Mouse (Mus musculus): ENCODE data around the gene Ehmt1. TPM values are rescaled to one million over a fixed set of nuclear protein-coding genes. Genes with fewer than 3 reads are reported as not detected.
A peak's percentile ranks its signal among the peaks of the same experiment; 100 is the strongest.

Gene Ehmt1
- polyA plus RNA-seq, 1 experiment from 2014 or later = 141 TPM

DNA sequence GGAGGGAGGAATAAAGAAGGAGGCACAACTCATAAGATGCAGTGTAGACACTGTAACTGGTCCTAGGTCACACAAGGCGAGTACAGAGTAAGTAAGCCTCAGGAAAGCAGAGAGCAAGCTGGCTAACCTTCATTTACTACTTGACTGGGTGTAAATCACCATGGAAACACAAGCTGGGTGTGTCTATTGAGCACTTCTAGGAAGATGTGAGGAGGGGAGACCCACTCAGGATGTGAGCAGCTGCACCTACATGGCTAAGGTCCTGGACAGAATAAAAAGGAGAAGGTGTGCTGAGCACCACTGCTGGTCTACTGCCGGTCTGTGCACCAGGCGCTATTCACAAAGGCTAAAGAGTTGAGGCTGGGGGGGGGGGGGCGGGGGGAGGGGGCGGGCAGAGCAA is 142.6 kb downstream of the Ehmt1 start:
- no peaks in the 10 kb centered on the region for H3K36me3 ChIP-seq
- no peak overlapping the region for H3K9ac ChIP-seq (replicated peaks)
- no peak overlapping the region for H3K4me2 ChIP-seq (replicated peaks)
- no peaks in the 10 kb centered on the region for H3K27me3 ChIP-seq
- peak; percentile 23; the same call in 1 of the 2 replicates for ATAC-seq (ENCODE audit: low FRiP score, low read depth)
- no peak overlapping the region for H3K27ac ChIP-seq (replicated peaks)
- peaks cover 10% of the 10 kb centered on the region for H3K4me1 ChIP-seq
- H3K4me3 ChIP-seq = no peak overlapping the region
- no peaks in the 10 kb centered on the region for H3K9me3 ChIP-seq
- 7% methylated on average over 3 of the region's 5 CpGs for WGBS

DNA sequence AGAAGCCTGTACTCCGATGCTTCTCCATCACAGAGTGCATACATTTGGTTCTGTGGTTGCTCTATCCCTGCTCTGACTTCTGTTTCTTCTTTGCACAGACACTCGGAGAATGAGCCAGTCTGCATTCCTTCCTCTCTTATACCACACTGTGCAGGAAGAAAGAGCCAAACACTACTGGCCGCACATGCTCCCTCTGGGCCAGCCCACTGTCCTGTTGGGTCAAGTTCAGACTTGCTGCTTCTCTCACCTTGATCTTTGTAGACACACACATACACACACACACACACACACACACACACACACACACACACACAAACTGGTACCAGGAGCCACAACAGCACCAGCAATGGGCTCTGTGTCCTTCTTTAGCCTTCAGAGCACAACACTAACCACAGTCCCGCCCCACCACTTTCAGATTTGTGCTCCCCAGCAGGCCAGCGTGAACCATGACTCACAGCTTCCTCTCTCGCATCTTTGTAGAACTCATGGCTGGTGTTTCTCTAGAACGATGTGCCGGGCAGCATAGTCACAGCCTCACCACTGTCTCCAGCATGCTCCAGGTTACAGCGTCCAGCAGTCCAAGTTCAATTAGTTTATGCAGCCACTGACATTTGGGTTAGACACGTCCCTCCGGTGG is 143.3 kb downstream of the Ehmt1 start:
- WGBS = 80% methylated on average over 11 of the region's 11 CpGs
- H3K36me3 ChIP-seq = no peaks in the 10 kb centered on the region
- no peak overlapping the region for H3K27ac ChIP-seq (replicated peaks)
- no peaks in the 10 kb centered on the region for H3K9me3 ChIP-seq
- peaks cover 10% of the 10 kb centered on the region for H3K4me1 ChIP-seq
- no peak overlapping the region for H3K4me2 ChIP-seq (replicated peaks)
- H3K27me3 ChIP-seq = peaks cover 2% of the 10 kb centered on the region
- no peak for ATAC-seq (ENCODE audit: low FRiP score, low read depth)
- H3K9ac ChIP-seq (replicated peaks) = no peak overlapping the region
- H3K4me3 ChIP-seq = no peak overlapping the region

- H3K27ac ChIP-seq (replicated peaks) = no peak overlapping the region
- no peak for ATAC-seq (ENCODE audit: low FRiP score, low read depth)
- no peak overlapping the region for H3K4me3 ChIP-seq
- H3K9ac ChIP-seq (replicated peaks) = no peak overlapping the region
- H3K9me3 ChIP-seq = no peaks in the 10 kb centered on the region
- H3K27me3 ChIP-seq = peaks cover 12% of the 10 kb centered on the region
- peaks cover 10% of the 10 kb centered on the region for H3K4me1 ChIP-seq
- no peak overlapping the region for H3K4me2 ChIP-seq (replicated peaks)
- no peaks in the 10 kb centered on the region for H3K36me3 ChIP-seq
- 73% methylated on average over 7 of the region's 7 CpGs for WGBS
Measured at GRCm38 (mm10) chr2:24774832-24775231, 144.6 kb downstream of the Ehmt1 start.

- H3K4me2 ChIP-seq (replicated peaks) = no peak overlapping the region
- no peaks in the 10 kb centered on the region for H3K9me3 ChIP-seq
- no peak for ATAC-seq (ENCODE audit: low FRiP score, low read depth)
- peaks cover 22% of the 10 kb centered on the region for H3K27me3 ChIP-seq
- no peaks in the 10 kb centered on the region for H3K36me3 ChIP-seq
- 86% methylated on average over 4 of the region's 4 CpGs for WGBS
- no peak overlapping the region for H3K9ac ChIP-seq (replicated peaks)
- peaks cover 4% of the 10 kb centered on the region; the same call in 1 of the 2 replicates for H3K4me1 ChIP-seq
- no peak overlapping the region for H3K27ac ChIP-seq (replicated peaks)
- H3K4me3 ChIP-seq = no peak overlapping the region
Measured at GRCm38 (mm10) chr2:24770861-24771260, 148.6 kb downstream of the Ehmt1 start.

DNA sequence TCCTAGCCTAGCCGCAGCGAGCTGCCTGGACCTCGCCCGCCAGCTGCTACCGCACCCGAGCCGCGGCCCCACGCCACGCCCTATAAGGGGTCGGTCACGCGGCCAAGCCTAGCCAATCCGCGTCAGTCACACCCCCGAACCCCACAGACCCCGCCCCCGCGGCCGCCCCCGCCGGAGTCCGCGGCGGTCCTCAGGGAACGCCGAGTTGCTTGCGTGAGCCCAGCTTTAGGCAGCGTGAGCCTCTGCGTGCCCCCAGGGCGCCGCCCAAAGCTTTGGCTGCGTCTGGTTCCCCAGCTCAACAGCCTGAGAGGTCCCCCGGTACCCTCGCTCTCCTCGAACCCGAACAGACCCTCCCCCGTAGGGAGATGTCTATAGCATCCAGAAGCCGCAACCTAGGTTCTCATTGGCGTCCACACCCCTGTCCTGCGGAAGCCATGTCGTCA is 156.3 kb downstream of the Ehmt1 start, which contains the start of gene Cacna1b:
TSS of gene Cacna1b (minus strand) at position 38 of the 443 bp plus-strand sequence.
- under 1% methylated on average over 42 of the region's 42 CpGs for WGBS
- peak within 1 kb of the TSS; percentile 72 for H3K4me3 ChIP-seq
- peaks cover 10% of the 10 kb centered on the region for H3K4me1 ChIP-seq

DNA sequence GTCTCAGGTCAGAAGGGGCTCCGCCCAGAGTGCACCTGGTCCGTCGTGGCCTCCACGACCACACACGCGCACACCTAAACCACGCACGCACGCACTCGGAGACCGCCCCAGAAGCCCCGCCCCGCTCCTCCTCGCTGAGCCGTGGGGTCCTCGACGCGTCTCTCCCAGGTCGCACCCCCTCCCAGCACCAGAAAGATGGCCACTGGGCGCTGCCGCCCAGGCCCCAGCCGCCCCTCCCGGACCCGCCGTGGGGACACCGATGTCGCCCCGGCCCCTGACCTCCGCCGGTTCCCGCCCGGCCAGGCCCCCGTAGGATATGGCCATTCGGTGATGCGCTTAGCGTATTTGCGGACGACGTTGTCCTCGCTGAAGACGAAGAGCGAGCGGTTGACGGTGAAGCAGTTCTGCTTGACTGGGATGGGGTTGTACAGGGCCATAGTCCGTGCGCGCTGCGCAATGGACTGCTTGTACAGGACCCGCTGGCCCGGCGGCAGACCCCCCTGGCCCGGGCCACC is 156.9 kb downstream of the Ehmt1 start:
- ATAC-seq (ENCODE audit: low FRiP score, low read depth) = peak; percentile 75
- Histone ChIP-seq H3K4me3 (peak overlapping the region; percentile 72), H3K4me2 (replicated peaks) (peak overlapping the region; percentile 97), H3K36me3 (no peaks in the 10 kb centered on the region), H3K4me1 (peaks cover 10% of the 10 kb centered on the region), H3K27ac (replicated peaks) (peak overlapping the region; percentile 72), H3K9me3 (no peaks in the 10 kb centered on the region), H3K9ac (replicated peaks) (peak overlapping the region; percentile 68), H3K27me3 (peaks cover 40% of the 10 kb centered on the region)
- under 1% methylated on average over 52 of the region's 52 CpGs for WGBS

More for the DNA sequence above, 156.3 kb downstream of the Ehmt1 start, which contains the start of gene Cacna1b:
- Histone ChIP-seq H3K27me3 (peaks cover 40% of the 10 kb centered on the region), H3K9me3 (no peaks in the 10 kb centered on the region), H3K27ac (replicated peaks) (peak within 1 kb of the TSS; percentile 72), H3K36me3 (no peaks in the 10 kb centered on the region), H3K4me2 (replicated peaks) (peak within 1 kb of the TSS; percentile 97), H3K9ac (replicated peaks) (peak within 1 kb of the TSS; percentile 68)
- ATAC-seq (ENCODE audit: low FRiP score, low read depth) = peak; percentile 95

GRCm38 (mm10) chr2:24761923-24762445 is 157.4 kb downstream of the Ehmt1 start:
- under 1% methylated on average over 35 of the region's 35 CpGs for WGBS
- ATAC-seq (ENCODE audit: low FRiP score, low read depth) = peak; percentile 55
- Histone ChIP-seq H3K27ac (replicated peaks) (no peak overlapping the region), H3K4me3 (peak overlapping the region; percentile 72), H3K27me3 (peaks cover 40% of the 10 kb centered on the region), H3K4me1 (peaks cover 10% of the 10 kb centered on the region), H3K9me3 (no peaks in the 10 kb centered on the region), H3K36me3 (no peaks in the 10 kb centered on the region), H3K9ac (replicated peaks) (peak overlapping the region; percentile 68), H3K4me2 (replicated peaks) (peak overlapping the region; percentile 97)

- Histone ChIP-seq H3K4me1 (no peaks in the 10 kb centered on the region), H3K36me3 (no peaks in the 10 kb centered on the region), H3K9me3 (no peaks in the 10 kb centered on the region), H3K4me2 (replicated peaks) (no peak overlapping the region), H3K27me3 (no peaks in the 10 kb centered on the region), H3K27ac (replicated peaks) (no peak overlapping the region), H3K4me3 (no peak overlapping the region), H3K9ac (replicated peaks) (no peak overlapping the region)
- peak; percentile 47; the same call in 1 of the 2 replicates for ATAC-seq (ENCODE audit: low FRiP score, low read depth)
- WGBS = 100% methylated on average over 1 of the region's 1 CpGs
Measured at GRCm38 (mm10) chr2:24755276-24755675, 164.1 kb downstream of the Ehmt1 start.

DNA sequence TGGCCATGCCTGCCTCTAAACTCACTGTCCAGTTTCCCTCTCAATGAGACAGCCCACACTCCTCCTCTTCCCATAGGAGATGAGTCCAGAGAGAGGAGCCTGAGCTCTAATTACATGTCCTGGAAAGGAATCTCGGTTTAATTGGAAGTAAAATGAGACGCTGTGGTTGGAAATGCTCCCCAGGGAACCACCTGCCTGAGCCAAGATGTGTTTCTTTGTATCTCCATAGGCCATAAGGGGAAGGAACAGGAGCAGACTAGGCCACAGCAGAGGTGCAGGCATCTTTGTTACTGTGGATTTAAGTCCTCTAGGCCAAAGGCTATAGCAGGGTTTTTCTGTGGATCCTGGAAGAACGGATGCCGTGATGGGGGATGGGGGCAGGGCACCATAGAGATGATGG is 166.8 kb downstream of the Ehmt1 start:
- Histone ChIP-seq H3K36me3 (no peaks in the 10 kb centered on the region), H3K27ac (replicated peaks) (no peak overlapping the region), H3K4me1 (no peaks in the 10 kb centered on the region), H3K27me3 (no peaks in the 10 kb centered on the region), H3K9me3 (no peaks in the 10 kb centered on the region), H3K9ac (replicated peaks) (no peak overlapping the region), H3K4me3 (no peak overlapping the region), H3K4me2 (replicated peaks) (no peak overlapping the region)
- WGBS = 74% methylated on average over 4 of the region's 4 CpGs
- ATAC-seq (ENCODE audit: low FRiP score, low read depth) = no peak

GRCm38 (mm10) chr2:24750051-24750450 is 169.4 kb downstream of the Ehmt1 start:
- no peak overlapping the region for H3K4me3 ChIP-seq
- no peaks in the 10 kb centered on the region for H3K36me3 ChIP-seq
- no peaks in the 10 kb centered on the region for H3K27me3 ChIP-seq
- WGBS = 70% methylated on average over 3 of the region's 3 CpGs
- H3K9me3 ChIP-seq = no peaks in the 10 kb centered on the region
- no peak overlapping the region for H3K4me2 ChIP-seq (replicated peaks)
- no peak overlapping the region for H3K27ac ChIP-seq (replicated peaks)
- no peak for ATAC-seq (ENCODE audit: low FRiP score, low read depth)
- H3K4me1 ChIP-seq = no peaks in the 10 kb centered on the region
- no peak overlapping the region for H3K9ac ChIP-seq (replicated peaks)

DNA sequence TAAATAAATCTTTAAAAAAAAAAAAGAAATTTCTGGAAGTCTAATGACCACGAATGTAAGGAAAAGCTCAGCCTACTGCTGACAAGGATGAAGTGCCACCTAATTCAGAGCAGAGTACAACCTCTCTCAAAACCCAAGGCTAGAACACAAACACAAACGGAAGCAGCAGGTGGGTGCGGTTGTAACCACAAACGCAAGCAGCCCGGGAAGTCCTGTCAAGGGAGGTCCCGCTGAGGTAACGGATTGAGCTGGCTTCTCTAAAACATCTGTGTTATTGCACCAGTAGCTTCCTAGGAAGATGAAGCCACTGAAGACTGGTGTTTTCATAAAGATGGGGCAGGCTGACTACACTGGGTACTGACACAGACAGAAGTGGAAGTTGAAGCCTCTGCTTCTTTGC is 171.5 kb downstream of the Ehmt1 start:
- ATAC-seq (ENCODE audit: low FRiP score, low read depth) = no peak
- Histone ChIP-seq H3K9me3 (no peaks in the 10 kb centered on the region), H3K4me1 (no peaks in the 10 kb centered on the region), H3K4me2 (replicated peaks) (no peak overlapping the region), H3K27me3 (no peaks in the 10 kb centered on the region), H3K9ac (replicated peaks) (no peak overlapping the region), H3K36me3 (no peaks in the 10 kb centered on the region), H3K27ac (replicated peaks) (no peak overlapping the region), H3K4me3 (no peak overlapping the region)
- 77% methylated on average over 7 of the region's 7 CpGs for WGBS
